Comparison of ENCODE assay signal across 21 mouse cellular contexts in the genomic region with DNA sequence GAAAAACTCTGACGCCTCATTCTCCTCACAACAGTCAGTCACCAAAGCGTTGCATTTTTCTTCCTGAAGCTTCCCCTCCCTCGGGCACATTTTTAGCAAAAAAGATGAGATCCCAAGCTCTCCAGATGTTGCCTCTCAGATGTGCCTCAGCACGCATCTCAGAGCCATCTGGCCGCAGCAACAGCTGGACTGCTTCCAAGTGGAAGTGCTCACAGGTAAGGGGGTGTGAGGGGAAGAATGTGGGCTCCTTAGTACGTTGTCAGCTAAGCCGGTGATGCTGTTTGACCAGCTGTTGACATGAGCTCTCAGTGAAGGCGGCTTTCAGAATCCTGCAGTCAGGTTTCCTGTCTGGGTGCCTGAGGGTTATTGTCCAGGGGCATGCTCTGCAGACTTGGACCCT. TPM values are rescaled to one million over a fixed set of nuclear protein-coding genes. Genes with fewer than 3 reads are reported as not detected.
DNase-seq lines count a peak whose midpoint lies in the region; ATAC-seq lines count a peak whose summit lies in the region.
"Had no signal": no experiment of that assay in that cellular context is flagged by ENCODE, and none has a peak within 500 bp of the region (broad histone marks: within the 10 kb centered on the region; RNA-seq: fewer than 3 reads in every experiment).

No protein-coding gene starts in this region.

- no peak overlapping the region for H3K27ac ChIP-seq in hindbrain, embryonic 14.5 days
- no peak overlapping the region for H3K27ac ChIP-seq in hindbrain, embryonic 12.5 days
- H3K27ac ChIP-seq in midbrain, embryonic 14.5 days (replicated peaks; ENCODE audit: low read depth, low read length): no peak overlapping the region
- H3K27ac ChIP-seq in midbrain, embryonic 15.5 days: no peak overlapping the region
- no peak overlapping the region for H3K27ac ChIP-seq in embryonic facial prominence, embryonic 10.5 days (replicated peaks)
- H3K27ac ChIP-seq in limb, embryonic 13.5 days: no peak overlapping the region
- H3K27ac ChIP-seq: forebrain, embryonic 13.5 days; liver, embryonic 14.5 days had no signal

- H3K4me2 ChIP-seq in hindbrain, embryonic 14.5 days (replicated peaks): no peak overlapping the region
- no peak overlapping the region for H3K4me2 ChIP-seq in hindbrain, embryonic 12.5 days (replicated peaks)
- no peak overlapping the region for H3K4me2 ChIP-seq in midbrain, embryonic 14.5 days (ENCODE audit: low read length)
- H3K4me2 ChIP-seq in midbrain, embryonic 15.5 days: no peak overlapping the region
- 0 out of 2 replicates have a peak overlapping the region, but pooled peaks have one; percentile 19 for H3K4me2 ChIP-seq in limb, embryonic 13.5 days (replicated peaks)
- H3K4me2 ChIP-seq: forebrain, embryonic 13.5 days had no signal

- H3K36me3 ChIP-seq in hindbrain, embryonic 14.5 days (replicated peaks; ENCODE audit: control insufficient read depth, insufficient read depth): no peaks in the 10 kb centered on the region
- H3K36me3 ChIP-seq in hindbrain, embryonic 12.5 days: no peaks in the 10 kb centered on the region
- H3K36me3 ChIP-seq in midbrain, embryonic 14.5 days (ENCODE audit: control insufficient read depth, insufficient read depth, low read length): no peaks in the 10 kb centered on the region
- no peaks in the 10 kb centered on the region for H3K36me3 ChIP-seq in midbrain, embryonic 15.5 days (replicated peaks)
- no peaks in the 10 kb centered on the region for H3K36me3 ChIP-seq in embryonic facial prominence, embryonic 10.5 days (replicated peaks)
- H3K36me3 ChIP-seq in limb, embryonic 13.5 days: no peaks in the 10 kb centered on the region

- H3K9me3 ChIP-seq in hindbrain, embryonic 14.5 days (ENCODE audit: control insufficient read depth, low read length): no peaks in the 10 kb centered on the region
- H3K9me3 ChIP-seq in hindbrain, embryonic 12.5 days (replicated peaks): no peaks in the 10 kb centered on the region
- no peaks in the 10 kb centered on the region for H3K9me3 ChIP-seq in midbrain, embryonic 14.5 days (ENCODE audit: control insufficient read depth, low read length)
- H3K9me3 ChIP-seq in midbrain, embryonic 15.5 days: no peaks in the 10 kb centered on the region
- no peaks in the 10 kb centered on the region for H3K9me3 ChIP-seq in embryonic facial prominence, embryonic 10.5 days
- H3K9me3 ChIP-seq in limb, embryonic 13.5 days: no peaks in the 10 kb centered on the region
- H3K9me3 ChIP-seq: forebrain, embryonic 13.5 days had no signal

- WGBS in hindbrain, embryonic 14.5 days: 65% methylated on average over 8 of the region's 8 CpGs
- 64% methylated on average over 8 of the region's 8 CpGs for WGBS in hindbrain, embryonic 12.5 days
- WGBS in midbrain, embryonic 14.5 days: 74% methylated on average over 8 of the region's 8 CpGs
- 55% methylated on average over 8 of the region's 8 CpGs for WGBS in midbrain, embryonic 15.5 days
- WGBS in embryonic facial prominence, embryonic 10.5 days: 60% methylated on average over 8 of the region's 8 CpGs
- whole genome bisulfite sequencing in limb, embryonic 13.5 days: 23% methylated on average over 8 of the region's 8 CpGs

- DNase-seq in hindbrain, embryonic 14.5 days (ENCODE audit: low spot score): peak; percentile 50
- DNase-seq in midbrain, embryonic 14.5 days: peak; percentile 19
- DNase-seq in embryonic facial prominence, embryonic 10.5 days (ENCODE audit: low spot score): peak; percentile 24
- DNase-seq: adrenal gland, postnatal 14 days; B cell, adult 2 months; cerebellum, adult 8-10 months; heart, adult 18-20 months; kidney, adult 8-10 months; left cerebral cortex, postnatal 4 days; thymus, postnatal 14 days had no signal

- H3K4me3 ChIP-seq in hindbrain, embryonic 14.5 days (replicated peaks; ENCODE audit: low read length): no peak overlapping the region
- H3K4me3 ChIP-seq in hindbrain, embryonic 12.5 days: no peak overlapping the region
- no peak overlapping the region for H3K4me3 ChIP-seq in midbrain, embryonic 14.5 days (replicated peaks; ENCODE audit: low read depth, low read length)
- H3K4me3 ChIP-seq in midbrain, embryonic 15.5 days: no peak overlapping the region
- no peak overlapping the region for H3K4me3 ChIP-seq in embryonic facial prominence, embryonic 10.5 days
- H3K4me3 ChIP-seq in limb, embryonic 13.5 days: no peak overlapping the region
- H3K4me3 ChIP-seq: forebrain, embryonic 13.5 days; myocyte had no signal

- H3K27me3 ChIP-seq in hindbrain, embryonic 14.5 days (ENCODE audit: control insufficient read depth, insufficient read depth, low read length): no peaks in the 10 kb centered on the region
- no peaks in the 10 kb centered on the region for H3K27me3 ChIP-seq in hindbrain, embryonic 12.5 days
- no peaks in the 10 kb centered on the region for H3K27me3 ChIP-seq in midbrain, embryonic 14.5 days (ENCODE audit: control insufficient read depth, insufficient read depth, low read length)
- no peaks in the 10 kb centered on the region for H3K27me3 ChIP-seq in midbrain, embryonic 15.5 days (replicated peaks)
- H3K27me3 ChIP-seq in embryonic facial prominence, embryonic 10.5 days (replicated peaks; ENCODE audit: low read depth, poor library complexity, severe bottlenecking): no peaks in the 10 kb centered on the region
- no peaks in the 10 kb centered on the region for H3K27me3 ChIP-seq in limb, embryonic 13.5 days
- H3K27me3 ChIP-seq: forebrain, embryonic 13.5 days; Patski had no signal

- peak; percentile 46; the same call in 1 of the 2 replicates for ATAC-seq in hindbrain, embryonic 14.5 days (ENCODE audit: low FRiP score)
- ATAC-seq in hindbrain, embryonic 12.5 days (ENCODE audit: low FRiP score): no peak
- ATAC-seq in midbrain, embryonic 14.5 days (ENCODE audit: low FRiP score, low TSS enrichment): no peak; the same call in 1 of the 2 replicates
- no peak for ATAC-seq in midbrain, embryonic 15.5 days (replicated peaks)
- ATAC-seq in limb, embryonic 13.5 days (ENCODE audit: low FRiP score, low read depth): 0 out of 2 replicates have a peak, but pooled peaks have one; percentile 24
- ATAC-seq in granulocyte monocyte progenitor cell, adult 5-6 weeks (replicated peaks; ENCODE audit: poor library complexity, severe bottlenecking): no peak
- ATAC-seq in inflammation-experienced regulatory T-cells, adult 6 months: no peak
- ATAC-seq: activated CD4-positive, CD25-positive, alpha-beta regulatory T cell, adult 4 months; forebrain, embryonic 13.5 days; lung, postnatal 0 days; Patski had no signal

- 0 out of 2 replicates have a peak, but pooled peaks cover 3% of the 10 kb centered on the region for H3K4me1 ChIP-seq in hindbrain, embryonic 14.5 days (replicated peaks; ENCODE audit: control insufficient read depth, insufficient read depth, low read length)
- H3K4me1 ChIP-seq in hindbrain, embryonic 12.5 days: peaks cover 4% of the 10 kb centered on the region; the same call in 1 of the 2 replicates
- no peaks in the 10 kb centered on the region for H3K4me1 ChIP-seq in midbrain, embryonic 14.5 days (ENCODE audit: control insufficient read depth, insufficient read depth, low read length)
- H3K4me1 ChIP-seq in midbrain, embryonic 15.5 days: no peaks in the 10 kb centered on the region
- H3K4me1 ChIP-seq in embryonic facial prominence, embryonic 10.5 days: peaks cover 39% of the 10 kb centered on the region
- peaks cover 39% of the 10 kb centered on the region for H3K4me1 ChIP-seq in limb, embryonic 13.5 days
- H3K4me1 ChIP-seq: forebrain, embryonic 13.5 days had no signal

- H3K9ac ChIP-seq in hindbrain, embryonic 14.5 days: no peak overlapping the region
- no peak overlapping the region for H3K9ac ChIP-seq in hindbrain, embryonic 12.5 days
- H3K9ac ChIP-seq in midbrain, embryonic 14.5 days (replicated peaks; ENCODE audit: low read length): no peak overlapping the region
- H3K9ac ChIP-seq in midbrain, embryonic 15.5 days: no peak overlapping the region
- H3K9ac ChIP-seq in limb, embryonic 13.5 days: no peak overlapping the region
- H3K9ac ChIP-seq: forebrain, embryonic 13.5 days; liver, embryonic 14.5 days had no signal

RNA-seq across cellular contexts. Expression of a gene that starts 58.2 kb away (rescaled TPM):
- polyA plus RNA-seq in hindbrain, embryonic 14.5 days (2014; fragmentation: Nextera tagmentation; extraction: Ambion mirVana): 9.0 and 11.6 TPM in 2 replicates
- polyA plus RNA-seq in hindbrain, embryonic 12.5 days (2016; fragmentation: Nextera tagmentation; extraction: Ambion mirVana): 11.1 and 15.2 TPM in 2 replicates
- polyA plus RNA-seq in midbrain, embryonic 14.5 days (2014; fragmentation: Nextera tagmentation; extraction: Ambion mirVana): 5.9 and 7.8 TPM in 2 replicates
- polyA plus RNA-seq in midbrain, embryonic 15.5 days (2015; fragmentation: Nextera tagmentation; extraction: Ambion mirVana): 7.5 and 9.9 TPM in 2 replicates
- 12.9 and 13.3 TPM in 2 replicates for polyA plus RNA-seq in embryonic facial prominence, embryonic 10.5 days (2016; fragmentation: Nextera tagmentation; extraction: Ambion mirVana)
- polyA plus RNA-seq in limb, embryonic 13.5 days (2015; fragmentation: Nextera tagmentation; extraction: Ambion mirVana): 17.2 and 19.8 TPM in 2 replicates
- total RNA-seq in granulocyte monocyte progenitor cell, adult 5-6 weeks (2014; fragmentation: Nextera tagmentation): 1.5 TPM in 1 of 2 replicates, not detected in the other
- 1.0 and 4.4 TPM in 2 replicates for total RNA-seq in granulocyte monocyte progenitor cell, adult 5-6 weeks (2017)
- polyA plus RNA-seq in inflammation-experienced regulatory T-cells, adult 6 months (2017; shearing (Covaris generic)): under 1 TPM; 0.16 to 0.31 (median 0.17) TPM
- polyA plus RNA-seq: activated CD4-positive, CD25-positive, alpha-beta regulatory T cell, adult 4 months had no signal

Comparison
In these comparisons a context has a peak if more than half of its experiments do, and no peak if none do; other contexts are left out.
1. ATAC-seq: peak in hindbrain, embryonic 14.5 days (single experiment) and limb, embryonic 13.5 days (single experiment); none in hindbrain, embryonic 12.5 days (single experiment), midbrain, embryonic 14.5 days (single experiment), midbrain, embryonic 15.5 days (single experiment), granulocyte monocyte progenitor cell, adult 5-6 weeks (single experiment) and inflammation-experienced regulatory T-cells, adult 6 months (single experiment).
2. Peak in every context shown above with its lines, with median percentiles within 50 percentile points of each other: DNase-seq.